In the genomic region with DNA sequence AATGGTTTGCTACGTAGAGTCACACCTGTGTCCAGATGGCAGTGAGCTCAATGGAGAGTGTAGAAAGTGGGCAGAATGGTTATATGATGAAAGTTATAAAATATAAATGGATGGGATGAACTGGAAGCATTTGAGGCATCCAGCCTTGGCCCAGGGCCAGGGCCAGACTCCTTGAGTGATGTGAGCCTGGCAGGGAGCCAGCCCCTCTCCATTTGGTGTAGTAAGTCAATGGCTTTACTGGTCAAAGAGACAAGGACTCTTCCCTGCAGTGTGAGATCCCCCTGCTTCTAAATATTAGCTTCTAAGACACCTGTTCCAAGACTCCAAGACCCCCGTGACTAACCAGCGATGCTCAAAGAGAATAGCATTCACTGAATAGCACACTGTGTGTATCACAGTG, we compare ENCODE assay signal across 12 mouse cellular contexts. TPM values are rescaled to one million over a fixed set of nuclear protein-coding genes. Genes with fewer than 3 reads are reported as not detected.
DNase-seq lines count a peak whose midpoint lies in the region; ATAC-seq and TF ChIP-seq lines count a peak whose summit lies in the region.
"Had no signal": no experiment of that assay in that cellular context is flagged by ENCODE, and none has a peak within 500 bp of the region (broad histone marks: within the 10 kb centered on the region; RNA-seq: fewer than 3 reads in every experiment).

No protein-coding gene starts in this region.

- no peak for TF ChIP-seq CTCF in kidney, adult 2 months (conservative IDR thresholded peaks at IDR 0.05; ENCODE audit: insufficient read depth, insufficient read length, low read depth, low read length)

- H3K9ac ChIP-seq in kidney, embryonic 14.5 days (ENCODE audit: low read depth, low read length): no peak overlapping the region
- H3K9ac ChIP-seq in intestine, embryonic 15.5 days: no peak overlapping the region
- H3K9ac ChIP-seq: forebrain, embryonic 12.5 days had no signal

- no peaks in the 10 kb centered on the region for H3K4me1 ChIP-seq in kidney, adult 2 months (ENCODE audit: control insufficient read depth, insufficient read depth, low read length)
- H3K4me1 ChIP-seq in kidney, embryonic 14.5 days (ENCODE audit: control insufficient read depth, insufficient read depth, low read length): 0 out of 2 replicates have a peak, but pooled peaks cover 9% of the 10 kb centered on the region
- H3K4me1 ChIP-seq in intestine, embryonic 15.5 days (replicated peaks): no peaks in the 10 kb centered on the region
- H3K4me1 ChIP-seq in heart, embryonic 10.5 days: peaks cover 24% of the 10 kb centered on the region

- H3K36me3 ChIP-seq in kidney, adult 2 months (ENCODE audit: control insufficient read depth, insufficient read depth, low read length): no peaks in the 10 kb centered on the region
- H3K36me3 ChIP-seq in kidney, embryonic 14.5 days (ENCODE audit: control insufficient read depth, insufficient read depth, low read length): no peaks in the 10 kb centered on the region
- H3K36me3 ChIP-seq in intestine, embryonic 15.5 days: no peaks in the 10 kb centered on the region
- no peaks in the 10 kb centered on the region for H3K36me3 ChIP-seq in heart, embryonic 10.5 days
- H3K36me3 ChIP-seq: forebrain, embryonic 12.5 days; G1E had no signal

- H3K27me3 ChIP-seq in kidney, adult 2 months (replicated peaks; ENCODE audit: control insufficient read depth, insufficient read depth, low read length): no peaks in the 10 kb centered on the region
- H3K27me3 ChIP-seq in kidney, embryonic 14.5 days (ENCODE audit: control insufficient read depth, insufficient read depth, low read length): no peaks in the 10 kb centered on the region
- H3K27me3 ChIP-seq in intestine, embryonic 15.5 days (replicated peaks): no peaks in the 10 kb centered on the region
- 0 out of 2 replicates have a peak, but pooled peaks cover 4% of the 10 kb centered on the region for H3K27me3 ChIP-seq in heart, embryonic 10.5 days (ENCODE audit: insufficient read depth, poor library complexity, severe bottlenecking)
- H3K27me3 ChIP-seq: forebrain, embryonic 12.5 days had no signal

- no peak for ATAC-seq in kidney, embryonic 14.5 days (ENCODE audit: low FRiP score, low TSS enrichment)
- ATAC-seq in intestine, embryonic 15.5 days: no peak

- WGBS in kidney, adult 2 months: 92% methylated on average over 3 of the region's 3 CpGs
- 86% methylated on average over 3 of the region's 3 CpGs for WGBS in kidney, embryonic 14.5 days
- WGBS in intestine, embryonic 15.5 days: 69% methylated on average over 3 of the region's 3 CpGs
- WGBS in heart, embryonic 10.5 days: 83% methylated on average over 3 of the region's 3 CpGs

- DNase-seq in kidney, adult 2 months: peak; percentile 71
- peak; percentile 56 for DNase-seq in 416B (ENCODE audit: low read depth)
- peak; percentile 54 to 65 for DNase-seq in adrenal gland, adult 18-20 months (ENCODE audit: low spot score in 2 of 2)
- peak; percentile 56 to 67 for DNase-seq in cerebellum, postnatal 36 days
- no peak for DNase-seq in heart, embryonic 10.5 days (ENCODE audit: low spot score)
- DNase-seq in urinary bladder, postnatal 4 days (ENCODE audit: low spot score in 2 of 2): no peak

- no peak for TF ChIP-seq POLR2A in kidney, adult 2 months (IDR thresholded peaks at IDR 0.05; ENCODE audit: low read depth, low read length)

- H3K4me3 ChIP-seq in kidney, adult 2 months (ENCODE audit: insufficient read depth, low read depth, low read length): no peak overlapping the region
- no peak overlapping the region for H3K4me3 ChIP-seq in kidney, embryonic 14.5 days (ENCODE audit: low read length)
- no peak overlapping the region for H3K4me3 ChIP-seq in intestine, embryonic 15.5 days (replicated peaks)
- H3K4me3 ChIP-seq in heart, embryonic 10.5 days: no peak overlapping the region
- H3K4me3 ChIP-seq: forebrain, embryonic 12.5 days had no signal

- no peak overlapping the region for H3K4me2 ChIP-seq in kidney, embryonic 14.5 days (replicated peaks; ENCODE audit: low read depth, low read length)
- no peak overlapping the region for H3K4me2 ChIP-seq in intestine, embryonic 15.5 days (replicated peaks)
- H3K4me2 ChIP-seq: forebrain, embryonic 12.5 days had no signal

- H3K27ac ChIP-seq in kidney, adult 2 months (ENCODE audit: insufficient read depth, low read depth, low read length): no peak overlapping the region
- H3K27ac ChIP-seq in kidney, embryonic 14.5 days (ENCODE audit: low read depth, low read length): no peak overlapping the region
- no peak overlapping the region for H3K27ac ChIP-seq in intestine, embryonic 15.5 days
- no peak overlapping the region for H3K27ac ChIP-seq in heart, embryonic 10.5 days
- H3K27ac ChIP-seq: forebrain, embryonic 12.5 days; macrophage had no signal

- H3K9me3 ChIP-seq in kidney, embryonic 14.5 days (ENCODE audit: control insufficient read depth, low read length): no peaks in the 10 kb centered on the region
- no peaks in the 10 kb centered on the region for H3K9me3 ChIP-seq in intestine, embryonic 15.5 days
- no peaks in the 10 kb centered on the region for H3K9me3 ChIP-seq in heart, embryonic 10.5 days
- H3K9me3 ChIP-seq: forebrain, embryonic 12.5 days; G1E had no signal

RNA-seq across cellular contexts. Expression of a gene that starts 33.0 kb away (rescaled TPM):
- polyA plus RNA-seq in kidney, adult 2 months (2012; rRNA removed): 0.72 TPM in 2 replicates
- polyA plus RNA-seq in kidney, embryonic 14.5 days (2014; fragmentation: Nextera tagmentation; extraction: Ambion mirVana): not detected in 2 replicates
- not detected for total RNA-seq in adrenal gland, adult 18-20 months (2021)
- 164 and 180 TPM in 2 replicates for polyA plus RNA-seq in intestine, embryonic 15.5 days (2015; fragmentation: Nextera tagmentation; extraction: Ambion mirVana)
- polyA plus RNA-seq in heart, embryonic 10.5 days (2016; fragmentation: Nextera tagmentation; extraction: Ambion mirVana): not detected in 2 replicates
- total RNA-seq: G1E; left cerebral cortex, adult 18-20 months had no signal
- polyA plus RNA-seq: forebrain, embryonic 12.5 days; G1E; macrophage had no signal

RNA-seq across cellular contexts. Expression of a gene that starts 51.6 kb away (rescaled TPM):
- polyA plus RNA-seq in kidney, adult 2 months (2012; rRNA removed): 172 and 198 TPM in 2 replicates
- 174 and 223 TPM in 2 replicates for polyA plus RNA-seq in kidney, embryonic 14.5 days (2014; fragmentation: Nextera tagmentation; extraction: Ambion mirVana)
- 10 to 100 TPM; 30.0 to 48.3 TPM for total RNA-seq in adrenal gland, adult 18-20 months (2021)
- 173 and 186 TPM in 2 replicates for polyA plus RNA-seq in intestine, embryonic 15.5 days (2015; fragmentation: Nextera tagmentation; extraction: Ambion mirVana)
- 121 and 146 TPM in 2 replicates for polyA plus RNA-seq in heart, embryonic 10.5 days (2016; fragmentation: Nextera tagmentation; extraction: Ambion mirVana)
- total RNA-seq: G1E had no signal
- polyA plus RNA-seq: G1E had no signal

Comparison
In these comparisons a context has a peak if more than half of its experiments do, and no peak if none do; other contexts are left out.
1. DNase-seq: peak in kidney, adult 2 months (single experiment), 416B (single experiment), adrenal gland, adult 18-20 months (2 of 2) and cerebellum, postnatal 36 days (2 of 2); none in heart, embryonic 10.5 days (single experiment) and urinary bladder, postnatal 4 days (0 of 2).
2. RNA of a gene that starts 33.0 kb away (polyA plus RNA-seq): 164 to 180 TPM in intestine, embryonic 15.5 days; 0.72 TPM in kidney, adult 2 months, not detected in kidney, embryonic 14.5 days and not detected in heart, embryonic 10.5 days; every median in the first group is over 10 times any median in the second.